Mouse (Mus musculus) lung, adult 2 months (tissue): Measurements from ENCODE around the gene Gm17660.

Experiments
- CTCF ChIP-seq: fragments of 200-500 bp; IDR thresholded peaks from 2 replicates; pipeline ENCODE4 v1.5.1; 2011; ENCODE audit warnings: mild to moderate bottlenecking, low read length, control low read depth; ENCODE audit not compliant: insufficient read depth
- POLR2A ChIP-seq: fragments of 200-500 bp; IDR thresholded peaks from 2 replicates; pipeline ENCODE4 v1.6.1; 2011; ENCODE audit warnings: low read depth, mild to moderate bottlenecking, control low read depth, low read length, borderline replicate concordance; ENCODE audit errors: extremely low read depth

DNA sequence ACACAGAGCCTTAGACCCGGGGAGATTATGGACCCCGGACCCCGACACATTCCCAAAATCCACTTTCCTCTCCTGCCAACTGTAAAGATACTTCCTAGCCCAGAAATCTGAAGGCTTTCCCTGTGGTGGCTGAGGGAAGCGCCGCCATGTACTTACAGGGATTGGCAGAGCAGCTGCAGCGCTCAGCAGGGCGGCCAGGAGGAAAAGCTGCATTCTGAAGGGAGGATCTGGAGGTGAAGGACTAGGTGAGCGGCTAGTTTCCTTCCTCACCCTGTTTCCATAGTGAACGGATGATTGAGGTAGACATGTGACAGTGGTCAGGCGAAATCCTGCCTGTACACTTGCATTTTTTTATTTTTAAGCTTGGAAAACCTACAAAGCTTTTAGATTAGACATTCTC, 1.0 kb downstream of the Gm17660 start:
- TF ChIP-seq CTCF = no peak
- no peak for TF ChIP-seq POLR2A
